Mouse (Mus musculus): ENCODE measurements at regions not wholly inside any gene's neighbourhood (a gene's known extent, or its start where the extent isn't known, plus 50 kb on each side); places are given as distances from the start of the nearest gene placed in this dataset.

DNA sequence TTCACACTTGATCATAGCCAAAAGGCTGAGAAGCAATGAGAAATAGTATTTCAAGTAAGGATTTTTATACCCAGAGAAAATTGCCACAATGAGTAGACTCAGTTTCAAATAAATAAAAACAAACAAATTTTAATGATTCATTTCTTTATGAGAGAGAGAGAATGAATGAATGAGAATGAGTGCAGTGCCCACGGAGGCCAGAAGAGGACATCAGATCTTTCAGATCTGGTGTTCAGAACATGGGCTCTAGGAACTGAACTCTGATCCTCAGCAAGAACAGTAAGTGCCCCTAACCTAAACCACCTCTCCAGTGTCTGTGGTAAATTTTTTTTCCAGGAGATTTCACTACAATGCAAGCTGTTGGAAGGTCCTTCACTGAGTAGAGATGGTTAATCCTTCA, 185.5 kb upstream of the Runx1 start:
- TF ChIP-seq CTCF (IDR thresholded peaks at IDR 0.05; ENCODE audit: borderline replicate concordance, control insufficient read depth, extremely low read depth, insufficient read depth, low read length, poor library complexity) (no peak), POLR2A (IDR thresholded peaks at IDR 0.05; ENCODE audit: control insufficient read depth, extremely low read depth, insufficient read depth, low read length, poor library complexity) (no peak)
